Mouse (Mus musculus) CH12.LX (cell line): ENCODE measurements around the gene Vax1. TPM values are rescaled to one million over a fixed set of nuclear protein-coding genes. Genes with fewer than 3 reads are reported as not detected.

Experiments
- DNase-seq: peaks from one replicate; pipeline ENCODE4 v3.0.0-alpha.2; 2013; ENCODE audit errors: extremely low read depth
- H3K27ac ChIP-seq: 2 replicates; pipeline ENCODE4 v1.5.1; 2012; ENCODE audit warnings: low read depth, mild to moderate bottlenecking, control low read depth, moderate library complexity; ENCODE audit not compliant: insufficient read depth
- H3K27me3 ChIP-seq: replicated peaks from 2 replicates; pipeline ENCODE3; 2012; ENCODE audit warnings: inconsistent platforms
- H3K36me3 ChIP-seq, 2 experiments: replicated peaks in 1 of 2; 2 replicates each; pipeline versions ENCODE3 to v1.6.1; 2012; ENCODE audit warnings: inconsistent platforms in 1 of 2, low read length in 1 of 2, mild to moderate bottlenecking in 1 of 2, mixed read lengths in 1 of 2, moderate library complexity in 1 of 2; ENCODE audit not compliant: control insufficient read depth in 1 of 2, insufficient read depth in 1 of 2
- H3K4me1 ChIP-seq, 2 experiments: 2 replicates each; pipeline ENCODE4 v1.6.1; 2012; ENCODE audit warnings: inconsistent platforms in 1 of 2, moderate library complexity in 1 of 2; ENCODE audit not compliant: insufficient read depth in 2 of 2, control insufficient read depth in 1 of 2
- H3K4me2 ChIP-seq: 2 replicates; pipeline ENCODE4 v1.6.1; 2012; ENCODE audit warnings: low read depth, mild to moderate bottlenecking, control low read depth; ENCODE audit not compliant: poor library complexity, insufficient read depth, severe bottlenecking
- H3K4me3 ChIP-seq, 3 experiments: fragments of 150-350 bp in 1 of 3; sonication (generic) in 1 of 3; replicated peaks in 1 of 3; 2 replicates each; pipeline versions ENCODE3 to v1.5.1; 2011 to 2012; ENCODE audit warnings: low read depth in 2 of 3, low read length in 2 of 3, mild to moderate bottlenecking in 2 of 3, moderate library complexity in 2 of 3, control low read depth in 1 of 3, improper control_type of control experiment in 1 of 3, inconsistent platforms in 1 of 3, mixed read lengths in 1 of 3; ENCODE audit not compliant: poor library complexity in 1 of 3
- H3K79me2 ChIP-seq: replicated peaks from 2 replicates; pipeline ENCODE4 v1.6.1; 2012; ENCODE audit warnings: mild to moderate bottlenecking, moderate library complexity; ENCODE audit not compliant: control insufficient read depth, poor library complexity, insufficient read depth, severe bottlenecking; ENCODE audit errors: extremely low read depth
- H3K9ac ChIP-seq: 2 replicates; pipeline ENCODE4 v1.6.1; 2012; ENCODE audit warnings: low read depth, mild to moderate bottlenecking, control low read depth, moderate library complexity; ENCODE audit not compliant: insufficient read depth
- H3K9me3 ChIP-seq: replicated peaks from 2 replicates; pipeline ENCODE3; 2012; ENCODE audit warnings: low read length, inconsistent platforms, mixed read lengths
- BHLHE40 ChIP-seq: IDR thresholded peaks from 2 replicates; pipeline ENCODE4 v1.6.1; 2011; ENCODE audit warnings: mild to moderate bottlenecking, low read depth, low read length, improper control_type of control experiment
- CHD1 ChIP-seq: IDR thresholded peaks from 2 replicates; pipeline ENCODE4 v1.6.1; 2012; ENCODE audit warnings: low read depth, low read length, improper control_type of control experiment, inconsistent platforms
- CTCF ChIP-seq, 2 experiments: IDR thresholded peaks in 1 of 2; conservative IDR thresholded peaks in 1 of 2; 2 replicates each; pipeline ENCODE4 v1.5.1; 2011 to 2012; ENCODE audit warnings: low read depth in 2 of 2, low read length in 2 of 2, improper control_type of control experiment in 1 of 2, inconsistent platforms in 1 of 2, mild to moderate bottlenecking in 1 of 2, moderate library complexity in 1 of 2
- E2F4 ChIP-seq: IDR thresholded peaks from 2 replicates; pipeline ENCODE4 v1.6.1; 2011; ENCODE audit warnings: low read depth, low read length, improper control_type of control experiment; ENCODE audit not compliant: insufficient replicate concordance
- ELF1 ChIP-seq: IDR thresholded peaks from 2 replicates; pipeline ENCODE4 v1.6.1; 2014; ENCODE audit warnings: low read depth, mild to moderate bottlenecking, inconsistent platforms, low read length, improper control_type of control experiment
- EP300 ChIP-seq: IDR thresholded peaks from 2 replicates; pipeline ENCODE4 v1.6.1; 2011; ENCODE audit warnings: low read length, improper control_type of control experiment
- ETS1 ChIP-seq: conservative IDR thresholded peaks from 2 replicates; pipeline ENCODE4 v1.6.1; 2012; ENCODE audit warnings: low read depth, mild to moderate bottlenecking, inconsistent platforms, low read length, improper control_type of control experiment, moderate library complexity
- GABPA ChIP-seq: IDR thresholded peaks from 2 replicates; pipeline ENCODE4 v1.6.1; 2012; ENCODE audit warnings: low read depth, low read length, improper control_type of control experiment, inconsistent platforms; ENCODE audit not compliant: insufficient replicate concordance
- IRF4 ChIP-seq: IDR thresholded peaks from 2 replicates; pipeline ENCODE4 v1.6.1; 2014; ENCODE audit warnings: low read depth, mild to moderate bottlenecking, inconsistent platforms, low read length, improper control_type of control experiment
- JUND ChIP-seq: conservative IDR thresholded peaks from 2 replicates; pipeline ENCODE4 v1.6.1; 2011; ENCODE audit warnings: low read depth, low read length, improper control_type of control experiment
- MAFK ChIP-seq: IDR thresholded peaks from 2 replicates; pipeline ENCODE4 v1.6.1; 2011; ENCODE audit warnings: low read length, improper control_type of control experiment; ENCODE audit not compliant: insufficient replicate concordance
- MAX ChIP-seq: IDR thresholded peaks from 2 replicates; pipeline ENCODE4 v1.6.1; 2011; ENCODE audit warnings: low read length, improper control_type of control experiment
- MEF2A ChIP-seq: IDR thresholded peaks from 2 replicates; pipeline ENCODE4 v1.6.1; 2014; ENCODE audit warnings: low read depth, mild to moderate bottlenecking, inconsistent platforms, low read length, improper control_type of control experiment, borderline replicate concordance
- MYC ChIP-seq: IDR thresholded peaks from 2 replicates; pipeline ENCODE4 v1.6.1; 2011; ENCODE audit warnings: low read depth, mild to moderate bottlenecking, improper control_type of control experiment, low read length
- NELFE ChIP-seq: IDR thresholded peaks from 2 replicates; pipeline ENCODE4 v1.6.1; 2011; ENCODE audit warnings: low read depth, low read length, improper control_type of control experiment
- PAX5 ChIP-seq: IDR thresholded peaks from 2 replicates; pipeline ENCODE4 v1.6.1; 2012; ENCODE audit warnings: low read length, inconsistent platforms, mixed read lengths
- RAD21 ChIP-seq: IDR thresholded peaks from 2 replicates; pipeline ENCODE4 v1.6.1; 2011; ENCODE audit warnings: low read depth, mild to moderate bottlenecking, low read length, improper control_type of control experiment, moderate library complexity
- RCOR1 ChIP-seq: conservative IDR thresholded peaks from 2 replicates; pipeline ENCODE4 v1.6.1; 2012; ENCODE audit warnings: low read depth, mild to moderate bottlenecking, inconsistent platforms, low read length, improper control_type of control experiment
- SIN3A ChIP-seq: IDR thresholded peaks from 2 replicates; pipeline ENCODE4 v1.6.1; 2012; ENCODE audit warnings: low read length, improper control_type of control experiment, inconsistent platforms
- SMC3 ChIP-seq: IDR thresholded peaks from 2 replicates; pipeline ENCODE4 v1.6.1; 2011; ENCODE audit warnings: low read depth, low read length, improper control_type of control experiment
- UBTF ChIP-seq: IDR thresholded peaks from 2 replicates; pipeline ENCODE4 v1.6.1; 2012; ENCODE audit warnings: low read depth, mild to moderate bottlenecking, inconsistent platforms, low read length, improper control_type of control experiment, moderate library complexity
- USF1 ChIP-seq: IDR thresholded peaks from 2 replicates; pipeline ENCODE4 v1.6.1; 2014; ENCODE audit warnings: low read depth, mild to moderate bottlenecking, inconsistent platforms, low read length, improper control_type of control experiment
- ZC3H11A ChIP-seq: IDR thresholded peaks from 2 replicates; pipeline ENCODE4 v1.6.1; 2012; ENCODE audit warnings: low read depth, mild to moderate bottlenecking, inconsistent platforms, low read length, improper control_type of control experiment
- ZKSCAN1 ChIP-seq: IDR thresholded peaks from 2 replicates; pipeline ENCODE4 v1.6.1; 2012; ENCODE audit warnings: low read depth, inconsistent platforms, low read length, improper control_type of control experiment, borderline replicate concordance
- ZMIZ1 ChIP-seq: IDR thresholded peaks from 2 replicates; pipeline ENCODE4 v1.6.1; 2012; ENCODE audit warnings: low read depth, mild to moderate bottlenecking, inconsistent platforms, low read length, improper control_type of control experiment
- ZNF384 ChIP-seq: IDR thresholded peaks from 2 replicates; pipeline ENCODE4 v1.6.1; 2012; ENCODE audit warnings: low read depth, low read length, improper control_type of control experiment, inconsistent platforms
- dilution Hi-C: fragments of 300-500 bp; cut with MboI; formaldehyde crosslinking; loops from 2 replicates; pipeline ENCODE4 v1.14.3; 2020; ENCODE audit warnings: low sequenced_read_pairs; ENCODE audit not compliant: extremely low pct_unique_long_range_greater_than_20kb, extremely low pct_ligation_motif_present
- in situ Hi-C: fragments of 300-500 bp; cut with MboI; formaldehyde crosslinking; loops from 3 replicates; pipeline ENCODE4 v1.14.3; 2019; ENCODE audit warnings: low sequenced_read_pairs, low pct_ligation_motif_present, low pct_unique_long_range_greater_than_20kb, mixed read lengths
- polyA plus RNA-seq: library from polyadenylated mRNA; unstranded; fragments of >175 nt; gene quantifications from 2 replicates; pipeline ENCODE4 v1.2.1, GENCODE M21; 2012; ENCODE audit warnings: low read depth; ENCODE audit not compliant: insufficient read length
- total RNA-seq, 2 experiments: library from RNA; depleted of rRNA; stranded (reverse); fragments of 300-350 nt in 1 of 2; fragments of >200 nt in 1 of 2; gene quantifications; 2 replicates each; pipeline ENCODE4 v1.2.3; 2012 to 2014

The Vax1 gene
- total and polyA plus RNA-seq, 3 experiments = not detected

DNA sequence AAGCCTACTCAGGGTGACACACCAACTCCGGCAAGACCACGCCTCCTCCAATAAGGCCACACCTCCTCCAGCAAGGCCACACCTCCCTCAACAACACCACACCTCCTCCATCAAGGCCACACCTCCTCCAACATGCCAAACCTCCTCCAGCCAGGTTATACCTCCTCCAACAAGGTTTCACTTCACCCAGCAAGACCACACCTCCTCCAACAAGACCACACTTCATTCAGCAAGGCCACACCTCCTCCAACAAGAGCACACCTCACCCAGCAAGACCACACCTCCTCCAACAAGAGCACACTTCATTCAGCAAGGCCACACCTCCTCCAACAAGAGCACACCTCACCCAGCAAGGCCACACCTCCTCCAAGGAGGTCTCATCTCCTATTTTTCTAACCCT, 15.7 kb downstream of the Vax1 start:
- Histone ChIP-seq H3K4me3 (no peak overlapping the region), H3K79me2 (no peaks in the 10 kb centered on the region), H3K9ac (no peak overlapping the region), H3K4me2 (no peak overlapping the region), H3K36me3 (no peaks in the 10 kb centered on the region), H3K27ac (no peak overlapping the region), H3K27me3 (no peaks in the 10 kb centered on the region), H3K4me1 (peaks cover 0 to 5% of the 10 kb centered on the region in 2 experiments; a peak in 2 of 4 replicates), H3K9me3 (peaks cover 2% of the 10 kb centered on the region)
- TF ChIP-seq RCOR1 = no peak
- no peak for TF ChIP-seq MAX
- TF ChIP-seq CHD1 = no peak
- TF ChIP-seq SMC3 = no peak
- TF ChIP-seq JUND = no peak
- no peak for TF ChIP-seq NELFE
- no peak for TF ChIP-seq CTCF (conservative IDR thresholded peaks at IDR 0.05 in 1 of 2, IDR thresholded peaks at IDR 0.05 in 1 of 2; ENCODE audit: low read depth in 2 of 2, low read length in 2 of 2)
- TF ChIP-seq EP300 = no peak
- no peak for TF ChIP-seq RAD21
- TF ChIP-seq ETS1 = no peak
- no peak for TF ChIP-seq BHLHE40
- TF ChIP-seq ELF1 = no peak
- TF ChIP-seq ZMIZ1 = no peak
- TF ChIP-seq ZC3H11A = no peak
- TF ChIP-seq PAX5 = no peak
- no peak for TF ChIP-seq E2F4
- no peak for TF ChIP-seq ZKSCAN1
- TF ChIP-seq SIN3A = no peak
- dilution Hi-C loops (no loop called here), in situ Hi-C loops (no loop called here)
- DNase-seq = peak; percentile 29

DNA sequence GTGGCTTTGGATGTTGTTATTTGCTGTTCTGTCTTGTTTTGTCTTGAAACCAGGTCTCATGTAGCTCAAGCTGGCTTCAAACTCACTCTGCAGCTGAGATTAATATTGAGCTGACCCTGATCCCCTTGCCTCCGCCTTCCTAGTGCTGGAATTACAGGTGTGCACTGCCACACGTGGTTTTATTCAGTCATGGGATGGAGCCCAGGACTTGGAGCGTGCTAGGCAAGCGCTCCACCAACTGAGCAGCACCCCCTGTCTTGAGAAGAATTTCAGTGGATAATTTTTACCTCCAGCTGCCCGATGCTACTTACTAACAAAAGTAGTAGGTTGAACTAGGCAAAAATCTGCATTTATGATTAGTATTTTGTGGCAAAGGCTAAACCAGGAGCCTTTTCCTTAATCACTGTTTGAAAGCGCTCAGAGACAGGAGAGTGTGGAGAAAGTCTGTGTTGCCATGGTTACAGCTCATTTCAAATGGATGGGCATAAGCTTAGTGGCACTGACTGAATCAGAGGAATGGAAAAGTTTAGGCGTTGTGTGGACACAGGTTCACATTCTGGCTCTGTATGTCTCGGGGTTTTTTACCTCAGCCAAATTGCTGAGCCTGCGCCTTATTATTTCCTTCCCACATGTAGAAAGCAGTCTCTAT, 24.2 kb downstream of the Vax1 start:
- dilution Hi-C loops = no loop called here

More for the DNA sequence above, 24.2 kb downstream of the Vax1 start:
- Histone ChIP-seq H3K79me2 (no peaks in the 10 kb centered on the region), H3K9me3 (no peaks in the 10 kb centered on the region), H3K4me3 (no peak overlapping the region), H3K27ac (no peak overlapping the region), H3K4me2 (no peak overlapping the region), H3K27me3 (no peaks in the 10 kb centered on the region), H3K9ac (no peak overlapping the region), H3K4me1 (peaks cover 0 to 2% of the 10 kb centered on the region in 2 experiments; a peak in 1 of 4 replicates), H3K36me3 (no peaks in the 10 kb centered on the region)
- in situ Hi-C loops = no loop called here
- no peak for DNase-seq
- TF ChIP-seq BHLHE40 (no peak), CHD1 (no peak), UBTF (no peak), RAD21 (no peak), ETS1 (no peak), MAFK (no peak), EP300 (no peak), ZNF384 (no peak), USF1 (no peak), IRF4 (no peak), GABPA (no peak), JUND (no peak), MEF2A (no peak), SIN3A (no peak), MYC (no peak), CTCF (conservative IDR thresholded peaks at IDR 0.05 in 1 of 2, IDR thresholded peaks at IDR 0.05 in 1 of 2; ENCODE audit: low read depth in 2 of 2, low read length in 2 of 2) (no peak), MAX (no peak)
